Mouse (Mus musculus) forebrain, embryonic 11.5 days (tissue): ENCODE results near the gene Ddx60. TPM values are rescaled to one million over a fixed set of nuclear protein-coding genes. Genes with fewer than 3 reads are reported as not detected.
"Not testable (repeated sequence)": the region's sequence is repeated elsewhere in the genome, so short reads cannot be mapped to it uniquely, and the experiment has no call there.

Experiments
- ATAC-seq: fragments of 200-750 bp; cut with Nextera tagmentation; replicated peaks from 2 replicates; pipeline ENCODE4 v1.8.0; 2017; ENCODE audit warnings: moderate TSS enrichment; ENCODE audit not compliant: low FRiP score
- DNase-seq: peaks from one replicate; pipeline ENCODE4 v3.0.0-alpha.2; 2017; ENCODE audit warnings: low spot score
- H3K27ac ChIP-seq: fragments of 300-500 bp; sonication (generic); 2 replicates; pipeline ENCODE4 v1.5.1; 2014; ENCODE audit warnings: low read depth, low read length
- H3K27me3 ChIP-seq: fragments of 300-500 bp; sonication (generic); 2 replicates; pipeline ENCODE4 v1.6.1; 2014; ENCODE audit warnings: mild to moderate bottlenecking, low read length, mixed read lengths; ENCODE audit not compliant: control insufficient read depth, insufficient read depth
- H3K36me3 ChIP-seq: fragments of 300-500 bp; sonication (generic); 2 replicates; pipeline ENCODE4 v1.6.1; 2014; ENCODE audit warnings: mild to moderate bottlenecking, low read length, moderate library complexity, mixed read lengths; ENCODE audit not compliant: control insufficient read depth, insufficient read depth
- H3K4me1 ChIP-seq: fragments of 300-500 bp; sonication (generic); replicated peaks from 2 replicates; pipeline ENCODE4 v1.6.1; 2014; ENCODE audit warnings: low read length, mixed read lengths; ENCODE audit not compliant: control insufficient read depth, insufficient read depth
- H3K4me2 ChIP-seq: fragments of 300-500 bp; sonication (generic); 2 replicates; pipeline ENCODE4 v1.6.1; 2014; ENCODE audit warnings: low read depth, mild to moderate bottlenecking, low read length, moderate library complexity, mixed read lengths; ENCODE audit not compliant: severe bottlenecking
- H3K4me3 ChIP-seq: fragments of 300-500 bp; sonication (generic); 2 replicates; pipeline ENCODE4 v1.5.1; 2014; ENCODE audit warnings: low read depth, low read length
- H3K9ac ChIP-seq: fragments of 300-500 bp; sonication (generic); 2 replicates; pipeline ENCODE4 v1.6.1; 2014; ENCODE audit warnings: low read length
- H3K9me3 ChIP-seq: fragments of 300-500 bp; sonication (generic); 2 replicates; pipeline ENCODE4 v1.6.1; 2016; ENCODE audit warnings: low read length, mixed read lengths; ENCODE audit not compliant: control insufficient read depth
- WGBS: fragments of 180-500 bp; shearing (Covaris S2); extraction: QIAGEN DNeasy Blood & Tissue Kit; methylation state at CpG from one replicate; pipeline ENCODE4 v1.1.7; 2014; 5-methylcytosine and 5-hydroxymethylcytosine counted together
- polyA plus RNA-seq: library from polyadenylated mRNA; unstranded; fragments of >200 nt; fragmentation: Nextera tagmentation; extraction: Ambion mirVana; gene quantifications from 2 replicates; pipeline ENCODE4 v1.2.1, GENCODE M21; 2014

The Ddx60 gene
- polyA plus RNA-seq, 1 experiment from 2014 or later: 0.12 TPM

DNA sequence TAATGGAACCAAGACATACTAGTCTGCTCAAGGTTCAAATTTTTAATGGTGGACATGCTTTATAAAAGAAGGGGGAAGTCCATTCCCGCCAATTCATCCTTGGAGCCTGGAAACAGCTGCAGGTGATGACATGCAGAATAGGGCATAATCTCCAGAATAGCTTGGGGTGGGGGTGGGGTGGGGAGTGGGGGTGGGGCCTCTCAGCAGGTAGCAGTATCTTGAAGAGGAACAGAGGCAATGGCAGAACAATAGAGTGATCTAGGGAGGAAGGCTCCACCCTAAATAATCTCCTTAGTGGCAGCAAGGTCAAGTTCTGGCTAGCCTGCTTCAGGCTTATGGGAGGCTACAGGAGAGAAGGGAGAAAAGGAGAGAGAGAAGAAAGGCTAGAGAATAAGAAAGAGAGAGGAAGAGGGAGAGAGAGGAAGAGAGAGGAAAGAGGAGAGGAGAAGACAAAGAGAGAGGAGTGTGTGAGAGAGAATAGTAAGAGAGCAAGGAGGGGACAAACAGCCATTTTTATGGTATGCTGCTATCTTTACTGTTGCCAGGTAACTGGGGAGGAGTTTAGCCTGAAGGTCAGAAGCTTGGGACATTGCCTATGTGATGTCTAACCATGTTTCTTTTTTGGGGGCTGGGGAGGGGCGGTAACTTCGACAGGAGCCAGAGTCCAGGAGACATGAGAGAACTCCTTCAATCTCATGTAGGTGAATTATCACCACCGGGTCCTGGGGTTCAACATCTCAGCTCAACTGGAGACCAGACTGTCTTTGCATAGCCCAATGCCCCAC lies 36.9 kb downstream of the Ddx60 start:
- not testable (repeated sequence) for H3K4me1 ChIP-seq, H3K9me3 ChIP-seq, H3K4me3 ChIP-seq, H3K36me3 ChIP-seq, H3K4me2 ChIP-seq, H3K27me3 ChIP-seq, DNase-seq, H3K9ac ChIP-seq, ATAC-seq, H3K27ac ChIP-seq
- 79% methylated on average over 4 of the region's 4 CpGs for WGBS

DNA sequence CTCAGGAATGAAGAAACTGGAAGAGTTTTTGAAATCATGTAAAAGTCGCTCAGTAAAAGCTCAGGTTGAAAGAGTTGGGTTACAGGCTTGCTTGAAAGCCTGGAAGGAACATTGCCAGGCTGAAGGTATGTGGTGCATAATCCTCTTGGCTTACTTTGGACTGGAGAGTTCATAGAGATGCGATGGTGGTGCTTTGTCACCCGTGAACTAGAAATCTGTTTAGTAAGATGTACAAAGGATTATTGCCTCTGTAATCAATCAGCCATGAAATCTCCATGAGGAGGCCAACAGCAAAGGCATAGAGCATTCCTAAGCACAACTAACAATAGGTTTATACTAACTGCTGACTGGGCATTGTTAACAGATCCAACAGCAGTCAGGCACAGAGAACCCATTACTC lies 41.7 kb downstream of the Ddx60 start:
- Histone ChIP-seq H3K4me2 (no peak overlapping the region), H3K4me1 (no peaks in the 10 kb centered on the region), H3K36me3 (no peaks in the 10 kb centered on the region), H3K9me3 (no peaks in the 10 kb centered on the region), H3K27ac (no peak overlapping the region), H3K9ac (no peak overlapping the region), H3K4me3 (no peak overlapping the region), H3K27me3 (no peaks in the 10 kb centered on the region)
- ATAC-seq: 0 out of 2 replicates have a peak, but pooled peaks have one; percentile 33
- DNase-seq: no peak
- 30% methylated on average over 3 of the region's 3 CpGs for WGBS

DNA sequence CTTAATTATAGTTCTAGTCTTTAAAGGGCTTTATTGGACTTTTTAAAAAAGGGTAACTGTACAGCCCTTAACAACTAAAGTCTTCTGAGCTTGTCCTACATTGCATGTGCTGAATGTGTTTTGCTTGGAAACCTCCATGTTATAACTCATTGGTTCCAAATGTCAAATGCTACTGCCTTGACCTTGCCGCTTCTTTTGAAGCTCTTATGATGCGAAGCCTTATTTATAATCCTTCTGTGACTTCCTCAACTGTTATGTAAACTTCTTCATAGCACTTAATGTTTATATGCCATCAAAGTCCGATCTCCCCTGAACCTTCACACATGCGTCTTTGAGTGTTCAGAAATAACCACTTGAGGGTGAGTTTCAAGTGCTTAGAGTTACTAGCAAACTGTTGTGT lies 57.1 kb downstream of the Ddx60 start:
- H3K27me3 ChIP-seq: no peaks in the 10 kb centered on the region
- no peaks in the 10 kb centered on the region for H3K9me3 ChIP-seq
- H3K4me3 ChIP-seq: no peak overlapping the region
- H3K27ac ChIP-seq: no peak overlapping the region
- no peaks in the 10 kb centered on the region for H3K4me1 ChIP-seq
- no peak for DNase-seq
- WGBS: 94% methylated on average over 4 of the region's 4 CpGs
- no peaks in the 10 kb centered on the region for H3K36me3 ChIP-seq
- no peak overlapping the region for H3K4me2 ChIP-seq
- no peak overlapping the region for H3K9ac ChIP-seq
- no peak for ATAC-seq

DNA sequence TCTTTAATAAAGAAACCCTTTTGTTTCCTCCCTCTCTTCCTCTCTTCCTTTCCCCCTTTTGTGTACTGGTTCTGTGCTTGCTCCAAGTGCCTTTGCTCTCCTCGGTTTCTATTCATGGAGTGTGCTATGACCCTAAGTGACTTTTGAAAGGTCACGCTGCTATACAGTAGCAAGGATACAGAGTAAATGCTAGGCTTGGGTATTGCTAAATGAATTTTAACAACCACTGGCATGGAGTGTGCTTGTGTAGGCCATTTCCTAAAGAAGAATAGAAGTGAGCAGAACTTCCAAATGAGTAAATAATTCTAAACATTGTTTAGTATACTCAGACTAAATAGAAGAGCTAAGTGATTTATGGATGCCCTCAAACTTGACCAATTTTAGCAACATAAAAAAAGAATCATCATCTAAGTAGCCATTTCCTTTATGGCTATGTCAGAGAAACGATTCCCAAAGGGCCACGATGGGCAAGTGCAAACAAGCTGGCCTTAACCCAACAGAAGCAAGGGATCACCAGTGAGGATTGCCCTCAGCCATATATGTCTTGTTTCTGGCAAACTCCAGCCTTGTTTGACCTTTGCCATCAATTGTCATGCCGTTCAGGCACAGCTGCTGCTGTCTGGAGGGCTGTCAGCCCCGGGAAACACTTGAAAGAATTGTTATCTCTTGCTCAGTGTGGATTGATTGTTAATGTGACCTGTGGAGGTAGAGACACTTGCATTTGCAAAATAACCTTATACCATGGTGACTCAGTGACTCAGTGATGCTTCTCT lies 58.0 kb downstream of the Ddx60 start:
- 76% methylated on average over 6 of the region's 6 CpGs for WGBS
- Histone ChIP-seq H3K4me3 (no peak overlapping the region), H3K36me3 (no peaks in the 10 kb centered on the region), H3K27me3 (no peaks in the 10 kb centered on the region), H3K4me1 (no peaks in the 10 kb centered on the region), H3K4me2 (no peak overlapping the region), H3K9me3 (no peaks in the 10 kb centered on the region), H3K9ac (no peak overlapping the region), H3K27ac (no peak overlapping the region)
- ATAC-seq: no peak
- no peak for DNase-seq

DNA sequence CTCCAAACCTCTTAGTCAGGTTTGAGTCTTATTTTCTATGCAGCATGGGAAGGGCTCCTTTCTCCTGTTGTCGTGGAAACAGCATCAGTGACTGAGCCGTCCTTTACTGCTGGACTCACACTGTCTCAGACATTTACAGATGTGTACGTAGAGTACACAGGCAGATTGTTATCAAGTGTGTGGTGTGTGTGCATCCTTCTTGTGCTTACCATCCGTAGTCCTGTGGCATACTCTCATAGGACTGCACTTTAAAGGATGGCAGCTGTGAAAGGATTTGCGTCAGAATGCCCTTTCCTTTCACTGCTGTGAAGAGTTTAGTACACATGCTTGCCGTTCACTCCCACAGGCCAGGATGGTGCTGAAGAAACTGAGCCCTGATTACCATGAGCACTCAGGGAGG lies 61.6 kb downstream of the Ddx60 start:
- 33% methylated on average over 6 of the region's 6 CpGs for WGBS
- Histone ChIP-seq H3K9me3 (no peaks in the 10 kb centered on the region), H3K4me1 (no peaks in the 10 kb centered on the region), H3K27me3 (no peaks in the 10 kb centered on the region), H3K9ac (no peak overlapping the region), H3K36me3 (no peaks in the 10 kb centered on the region), H3K4me3 (no peak overlapping the region), H3K4me2 (no peak overlapping the region), H3K27ac (no peak overlapping the region)
- ATAC-seq (peak; percentile 60; the same call in 1 of the 2 replicates), DNase-seq (no peak)

DNA sequence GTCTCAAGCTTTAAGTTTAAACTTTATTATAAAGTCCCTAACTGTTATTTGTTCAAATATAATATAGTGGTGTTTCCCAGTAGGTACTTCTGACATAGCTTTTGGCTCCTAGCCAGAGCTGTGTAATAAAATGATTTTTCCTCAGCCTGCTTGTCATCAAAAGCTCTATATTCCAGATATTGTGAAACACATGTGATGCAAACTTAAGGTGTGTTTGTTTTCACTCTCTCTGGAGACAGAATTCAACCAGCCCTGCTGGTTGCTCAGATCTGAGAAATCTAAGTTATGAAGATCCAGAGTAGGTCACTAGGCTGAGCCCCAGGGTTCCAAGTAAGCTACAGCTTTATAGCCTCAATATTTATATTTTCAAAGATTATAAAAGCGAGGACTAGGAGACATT lies 64.9 kb downstream of the Ddx60 start:
- DNase-seq: no peak
- no peak overlapping the region for H3K4me3 ChIP-seq
- WGBS: 83% methylated on average over 1 of the region's 1 CpGs
- no peak overlapping the region for H3K9ac ChIP-seq
- H3K27me3 ChIP-seq: no peaks in the 10 kb centered on the region
- no peak overlapping the region for H3K4me2 ChIP-seq
- no peaks in the 10 kb centered on the region for H3K36me3 ChIP-seq
- H3K4me1 ChIP-seq: no peaks in the 10 kb centered on the region
- no peaks in the 10 kb centered on the region for H3K9me3 ChIP-seq
- no peak for ATAC-seq
- no peak overlapping the region for H3K27ac ChIP-seq

DNA sequence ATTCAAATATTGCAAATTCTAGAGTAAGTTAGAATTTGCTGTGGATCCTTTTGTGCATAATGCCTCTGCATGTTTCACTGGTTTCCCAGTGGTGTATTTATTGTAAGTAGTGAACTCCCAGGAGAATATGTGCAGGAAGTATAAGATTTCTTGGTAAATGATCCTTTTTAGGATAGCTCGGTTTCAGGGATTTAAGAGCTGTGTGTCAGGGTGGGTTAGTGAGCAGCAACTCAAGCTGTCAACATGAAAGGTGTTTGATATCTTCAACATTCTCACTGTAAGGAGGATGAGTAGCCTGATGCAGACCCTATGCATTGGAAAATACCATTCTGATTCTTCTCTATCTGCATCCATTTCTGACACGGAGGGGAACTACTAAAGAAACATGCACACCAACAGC lies 69.2 kb downstream of the Ddx60 start:
- WGBS: 86% methylated on average over 2 of the region's 2 CpGs
- DNase-seq (no peak), ATAC-seq (no peak)
- no peak overlapping the region for H3K4me2 ChIP-seq
- no peak overlapping the region for H3K4me3 ChIP-seq
- no peaks in the 10 kb centered on the region for H3K36me3 ChIP-seq
- H3K27ac ChIP-seq: no peak overlapping the region
- H3K9ac ChIP-seq: no peak overlapping the region
- no peaks in the 10 kb centered on the region for H3K9me3 ChIP-seq
- no peaks in the 10 kb centered on the region for H3K27me3 ChIP-seq
- H3K4me1 ChIP-seq: no peaks in the 10 kb centered on the region

DNA sequence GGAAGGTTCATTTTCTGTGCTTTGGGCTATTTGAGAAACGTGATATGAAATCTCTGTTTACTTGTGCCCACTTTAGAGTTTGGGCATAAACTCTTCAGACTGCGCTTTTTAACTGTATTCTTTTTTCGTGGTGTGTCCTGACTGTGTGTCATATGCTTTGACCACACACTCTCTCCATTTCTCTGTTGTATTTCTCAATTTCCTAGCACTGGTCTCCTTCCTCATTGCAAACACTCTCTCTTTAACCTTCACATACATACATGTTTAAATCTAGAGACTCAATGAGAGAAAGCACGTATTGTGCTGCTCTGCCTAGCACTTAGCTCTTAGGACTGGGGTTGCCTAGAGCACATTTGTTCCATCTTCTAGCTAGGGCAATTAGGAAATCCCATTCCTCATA lies 86.3 kb downstream of the Ddx60 start:
- Histone ChIP-seq H3K27ac (no peak overlapping the region), H3K9ac (no peak overlapping the region), H3K4me3 (no peak overlapping the region), H3K4me2 (no peak overlapping the region), H3K9me3 (no peaks in the 10 kb centered on the region), H3K4me1 (no peaks in the 10 kb centered on the region), H3K27me3 (no peaks in the 10 kb centered on the region), H3K36me3 (no peaks in the 10 kb centered on the region)
- ATAC-seq: no peak
- WGBS: 92% methylated on average over 4 of the region's 4 CpGs
- no peak for DNase-seq
